Mouse (Mus musculus) ES-Bruce4 (cell line): ENCODE results near the gene Ppara.

Source experiments
- CTCF ChIP-seq: IDR thresholded peaks from one replicate; pipeline ENCODE4 v1.8.1; 2011; ENCODE audit warnings: low read depth, low read length
- POLR2A ChIP-seq: IDR thresholded peaks from one replicate; pipeline ENCODE4 v1.8.1; 2011; ENCODE audit warnings: low read length; ENCODE audit not compliant: insufficient read depth

DNA sequence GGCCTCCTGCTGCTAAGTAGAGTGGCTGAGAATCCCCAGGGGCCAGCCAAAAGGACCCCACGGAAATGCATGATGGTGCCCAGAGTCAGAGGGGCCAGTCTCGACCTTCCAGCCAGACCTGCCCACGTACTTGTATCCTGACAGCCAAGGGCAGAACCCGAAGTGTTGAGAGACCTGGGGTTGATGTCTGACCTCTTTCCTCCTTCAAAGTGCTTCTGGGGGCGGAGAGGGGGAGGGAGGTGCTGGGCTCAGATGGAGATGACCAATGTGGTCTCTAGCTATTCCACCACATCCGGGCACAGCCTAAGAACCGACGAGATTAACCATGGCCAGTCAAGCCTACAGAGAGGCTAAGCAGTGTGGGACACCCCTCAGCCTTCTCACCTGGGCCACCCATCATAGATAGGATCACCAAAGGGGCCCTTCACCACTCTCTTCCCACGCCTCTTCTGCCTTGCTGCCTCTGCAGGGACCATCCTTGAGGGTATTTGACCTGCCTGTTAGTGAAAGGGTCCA, 29.7 kb upstream of the Ppara start:
- TF ChIP-seq CTCF (no peak), POLR2A (no peak)
